In the genomic region with DNA sequence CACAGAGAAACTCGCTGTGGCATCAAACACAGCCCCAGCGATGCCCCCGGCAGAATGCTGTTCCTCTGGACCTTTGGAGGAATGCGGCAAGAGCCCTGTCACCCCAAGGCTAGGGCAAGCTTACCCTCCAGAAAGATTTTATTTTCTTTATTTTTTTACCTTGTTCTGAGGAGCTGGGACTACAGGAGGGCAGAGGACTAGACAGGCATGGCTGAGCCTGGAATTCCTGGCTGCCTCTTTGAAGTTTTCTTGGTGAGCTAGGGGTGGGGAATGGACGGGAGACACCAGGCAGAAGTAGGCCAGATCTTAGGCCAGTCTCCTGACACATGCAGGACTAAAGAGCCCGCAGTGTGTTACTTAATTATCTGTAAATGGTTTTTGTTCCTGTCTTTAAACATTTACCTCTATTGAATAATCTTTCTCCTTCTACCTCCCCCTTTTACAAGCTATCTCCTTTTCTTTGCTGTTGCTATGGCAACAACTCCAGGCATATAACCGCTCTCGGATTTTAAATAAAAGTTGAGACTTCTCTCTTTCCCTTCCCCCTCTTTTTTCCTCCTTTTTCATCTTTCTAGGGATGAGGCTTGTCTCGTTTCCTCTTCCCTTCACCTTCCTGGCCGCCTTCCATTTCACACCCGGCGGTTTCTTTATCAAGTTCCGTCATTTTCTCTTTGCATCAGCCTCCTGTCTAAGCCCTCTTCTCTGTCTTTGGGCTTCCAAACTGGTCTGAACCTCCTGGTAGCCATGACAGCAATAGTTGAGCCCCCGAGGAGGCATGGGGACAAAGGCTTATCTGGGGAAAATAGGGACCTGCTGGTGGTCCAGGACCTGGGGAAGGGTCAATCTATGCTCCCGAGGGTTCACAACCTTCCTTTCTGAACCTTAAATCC, we compare ENCODE assay signal across 8 mouse cellular contexts. TPM values are rescaled to one million over a fixed set of nuclear protein-coding genes. Genes with fewer than 3 reads are reported as not detected.
A peak's percentile ranks its signal among the peaks of the same experiment; 100 is the strongest.
DNase-seq lines count a peak whose midpoint lies in the region; ATAC-seq and TF ChIP-seq lines count a peak whose summit lies in the region.
"Had no signal": no experiment of that assay in that cellular context is flagged by ENCODE, and none has a peak within 500 bp of the region (broad histone marks: within the 10 kb centered on the region; RNA-seq: fewer than 3 reads in every experiment).

No protein-coding gene starts in this region.

- H3K9ac ChIP-seq in kidney, postnatal 0 days (ENCODE audit: low read depth, low read length): no peak overlapping the region
- H3K9ac ChIP-seq in embryonic facial prominence, embryonic 15.5 days: no peak overlapping the region
- H3K9ac ChIP-seq in hindbrain, embryonic 16.5 days (ENCODE audit: low read depth, low read length): 0 out of 2 replicates have a peak overlapping the region, but pooled peaks have one; percentile 4
- H3K9ac ChIP-seq in neural tube, embryonic 15.5 days (replicated peaks): no peak overlapping the region

- peaks cover 63% of the 10 kb centered on the region for H3K4me1 ChIP-seq in kidney, postnatal 0 days (replicated peaks; ENCODE audit: insufficient read depth, low read length)
- peaks cover 85% of the 10 kb centered on the region for H3K4me1 ChIP-seq in embryonic facial prominence, embryonic 15.5 days
- peaks cover 51% of the 10 kb centered on the region for H3K4me1 ChIP-seq in hindbrain, embryonic 16.5 days (ENCODE audit: control insufficient read depth, insufficient read depth, low read depth, low read length)
- H3K4me1 ChIP-seq in neural tube, embryonic 15.5 days: peaks cover 80% of the 10 kb centered on the region

- DNase-seq in kidney, postnatal 0 days (ENCODE audit: low spot score): peak; percentile 60
- no peak for DNase-seq in kidney, postnatal 36 days
- no peak for DNase-seq in gastrocnemius, postnatal 36 days

- no peak overlapping the region for H3K4me2 ChIP-seq in kidney, postnatal 0 days (ENCODE audit: low read length)
- H3K4me2 ChIP-seq in embryonic facial prominence, embryonic 15.5 days (replicated peaks): no peak overlapping the region
- H3K4me2 ChIP-seq in hindbrain, embryonic 16.5 days (ENCODE audit: low read length): no peak overlapping the region
- H3K4me2 ChIP-seq in neural tube, embryonic 15.5 days: peak overlapping the region; percentile 23; the same call in 1 of the 2 replicates

- no peaks in the 10 kb centered on the region for H3K36me3 ChIP-seq in kidney, postnatal 0 days (ENCODE audit: insufficient read depth, low read length)
- no peaks in the 10 kb centered on the region for H3K36me3 ChIP-seq in embryonic facial prominence, embryonic 15.5 days
- H3K36me3 ChIP-seq in hindbrain, embryonic 16.5 days (ENCODE audit: control insufficient read depth, insufficient read depth, low read length): no peaks in the 10 kb centered on the region
- no peaks in the 10 kb centered on the region for H3K36me3 ChIP-seq in neural tube, embryonic 15.5 days

- intact Hi-C loops in gastrocnemius, postnatal 36 days (cut with DNase I): no loop called here

- no peaks in the 10 kb centered on the region for H3K9me3 ChIP-seq in kidney, postnatal 0 days (replicated peaks; ENCODE audit: low read length)
- H3K9me3 ChIP-seq in embryonic facial prominence, embryonic 15.5 days (replicated peaks): no peaks in the 10 kb centered on the region
- no peaks in the 10 kb centered on the region for H3K9me3 ChIP-seq in hindbrain, embryonic 16.5 days (ENCODE audit: control insufficient read depth, low read length)
- no peaks in the 10 kb centered on the region for H3K9me3 ChIP-seq in neural tube, embryonic 15.5 days (replicated peaks)

- WGBS in kidney, postnatal 0 days: 37% methylated on average over 15 of the region's 15 CpGs
- WGBS in embryonic facial prominence, embryonic 15.5 days: 37% methylated on average over 15 of the region's 15 CpGs
- WGBS in hindbrain, embryonic 16.5 days: 25% methylated on average over 15 of the region's 15 CpGs
- 32% methylated on average over 15 of the region's 15 CpGs for WGBS in neural tube, embryonic 15.5 days

- peak overlapping the region; percentile 74 for H3K27ac ChIP-seq in kidney, postnatal 0 days
- peak overlapping the region; percentile 44; the same call in 1 of the 2 replicates for H3K27ac ChIP-seq in embryonic facial prominence, embryonic 15.5 days (replicated peaks)
- H3K27ac ChIP-seq in hindbrain, embryonic 16.5 days (ENCODE audit: low read depth, low read length): peak overlapping the region; percentile 48
- H3K27ac ChIP-seq in neural tube, embryonic 15.5 days (replicated peaks): peak overlapping the region; percentile 66

- no peak overlapping the region for H3K4me3 ChIP-seq in kidney, postnatal 0 days (replicated peaks; ENCODE audit: low read depth, low read length)
- no peak overlapping the region for H3K4me3 ChIP-seq in embryonic facial prominence, embryonic 15.5 days (replicated peaks)
- no peak overlapping the region for H3K4me3 ChIP-seq in hindbrain, embryonic 16.5 days (ENCODE audit: low read length)
- H3K4me3 ChIP-seq in neural tube, embryonic 15.5 days (replicated peaks): no peak overlapping the region

- peak; percentile 65; the same call in 1 of the 2 replicates for ATAC-seq in kidney, postnatal 0 days (replicated peaks; ENCODE audit: low FRiP score, low read depth)
- ATAC-seq in embryonic facial prominence, embryonic 15.5 days (ENCODE audit: insufficient number of reproducible peaks, low FRiP score, low TSS enrichment, low read depth): no peak
- ATAC-seq in hindbrain, embryonic 16.5 days: no peak
- no peak for ATAC-seq in neural tube, embryonic 15.5 days (ENCODE audit: low FRiP score)
- no peak for ATAC-seq in inflammation-experienced regulatory T-cells, adult 6 months

- no peaks in the 10 kb centered on the region for H3K27me3 ChIP-seq in kidney, postnatal 0 days (ENCODE audit: insufficient read depth, low read length)
- H3K27me3 ChIP-seq in embryonic facial prominence, embryonic 15.5 days: no peaks in the 10 kb centered on the region
- no peaks in the 10 kb centered on the region for H3K27me3 ChIP-seq in hindbrain, embryonic 16.5 days (replicated peaks; ENCODE audit: control insufficient read depth, insufficient read depth, low read length)
- no peaks in the 10 kb centered on the region for H3K27me3 ChIP-seq in neural tube, embryonic 15.5 days (replicated peaks)

- no peak for TF ChIP-seq CTCF in kidney, postnatal 0 days (IDR thresholded peaks at IDR 0.05; ENCODE audit: low read depth)

RNA-seq across cellular contexts. Expression of a gene that starts 19.9 kb away (rescaled TPM):
- polyA plus RNA-seq in kidney, postnatal 0 days (2015; fragmentation: Nextera tagmentation; extraction: Ambion mirVana): 11.7 and 12.3 TPM in 2 replicates
- polyA plus RNA-seq in embryonic facial prominence, embryonic 15.5 days (2015; fragmentation: Nextera tagmentation; extraction: Ambion mirVana): 19.6 and 20.1 TPM in 2 replicates
- 4.4 TPM in 2 replicates for polyA plus RNA-seq in hindbrain, embryonic 16.5 days (2015; fragmentation: Nextera tagmentation; extraction: Ambion mirVana)
- polyA plus RNA-seq in neural tube, embryonic 15.5 days (2015; fragmentation: Nextera tagmentation; extraction: Ambion mirVana): 5.9 and 8.0 TPM in 2 replicates
- polyA plus RNA-seq in inflammation-experienced regulatory T-cells, adult 6 months (2017; shearing (Covaris generic)): not detected
- total RNA-seq in gastrocnemius, postnatal 36 days (2021): 1 to 10 TPM; 4.3 to 4.4 TPM
- total RNA-seq: megakaryocyte-erythroid progenitor cell, adult 5-6 weeks had no signal
